Mouse (Mus musculus) lung, adult 2 months (tissue): ENCODE measurements around the gene Rdh9. TPM values are rescaled to one million over a fixed set of nuclear protein-coding genes. Genes with fewer than 3 reads are reported as not detected.
"Not testable (repeated sequence)": the region's sequence is repeated elsewhere in the genome, so short reads cannot be mapped to it uniquely, and the experiment has no call there.

Experiments
- DNase-seq: peaks from one replicate; pipeline ENCODE4 v3.0.0; 2022
- H3K4me1 ChIP-seq: fragments of 200-500 bp; 2 replicates; pipeline ENCODE4 v1.6.1; 2011; ENCODE audit warnings: low read length; ENCODE audit not compliant: control insufficient read depth, insufficient read depth
- H3K4me3 ChIP-seq: fragments of 200-500 bp; replicated peaks from 2 replicates; pipeline ENCODE3; 2011; ENCODE audit warnings: low read depth, mild to moderate bottlenecking, control low read depth, low read length; ENCODE audit errors: extremely low read depth
- CTCF ChIP-seq: fragments of 200-500 bp; IDR thresholded peaks from 2 replicates; pipeline ENCODE4 v1.5.1; 2011; ENCODE audit warnings: mild to moderate bottlenecking, low read length, control low read depth; ENCODE audit not compliant: insufficient read depth
- POLR2A ChIP-seq: fragments of 200-500 bp; IDR thresholded peaks from 2 replicates; pipeline ENCODE4 v1.6.1; 2011; ENCODE audit warnings: low read depth, mild to moderate bottlenecking, control low read depth, low read length, borderline replicate concordance; ENCODE audit errors: extremely low read depth
- WGBS: fragments of 180-500 bp; shearing (Covaris S2); methylation state at CpG from one replicate; pipeline ENCODE4 v1.1.7; 2018; 5-methylcytosine and 5-hydroxymethylcytosine counted together
- polyA plus RNA-seq: library from polyadenylated mRNA; depleted of rRNA; stranded (reverse); fragments of >200 nt; gene quantifications from 2 replicates; pipeline ENCODE4 v1.2.3, GENCODE M21; 2012

The Rdh9 gene
- polyA plus RNA-seq, 1 experiment = not detected

GRCm38 (mm10) chr10:127802236-127802635, 26.1 kb downstream of the Rdh9 start:
- TF ChIP-seq POLR2A = no peak
- TF ChIP-seq CTCF = no peak
- no peak overlapping the region for H3K4me3 ChIP-seq
- 60% methylated on average over 5 of the region's 5 CpGs for WGBS
- DNase-seq = no peak
- no peaks in the 10 kb centered on the region for H3K4me1 ChIP-seq

- DNase-seq = no peak
- Histone ChIP-seq H3K4me3 (no peak overlapping the region), H3K4me1 (no peaks in the 10 kb centered on the region)
- WGBS = 63% methylated on average over 7 of the region's 7 CpGs
- TF ChIP-seq CTCF (no peak), POLR2A (no peak)
Observed at GRCm38 (mm10) chr10:127804416-127804815, 28.2 kb downstream of the Rdh9 start.

GRCm38 (mm10) chr10:127815888-127816287, 39.7 kb downstream of the Rdh9 start:
- no peak for TF ChIP-seq POLR2A
- no peak for TF ChIP-seq CTCF
- no peak overlapping the region for H3K4me3 ChIP-seq
- H3K4me1 ChIP-seq = no peaks in the 10 kb centered on the region
- no peak for DNase-seq

- not testable (repeated sequence) for H3K4me1 ChIP-seq, H3K4me3 ChIP-seq, DNase-seq
- WGBS = 68% methylated on average over 4 of the region's 4 CpGs
Observed at GRCm38 (mm10) chr10:127817268-127817910, 41.2 kb downstream of the Rdh9 start.

GRCm38 (mm10) chr10:127821806-127822205, 45.6 kb downstream of the Rdh9 start:
- DNase-seq, H3K4me1 ChIP-seq, H3K4me3 ChIP-seq: not testable (repeated sequence)
- WGBS = 77% methylated on average over 2 of the region's 2 CpGs

GRCm38 (mm10) chr10:127825386-127825785, 49.2 kb downstream of the Rdh9 start:
- no peak overlapping the region for H3K4me3 ChIP-seq
- 66% methylated on average over 6 of the region's 6 CpGs for WGBS
- H3K4me1 ChIP-seq = no peaks in the 10 kb centered on the region; the same call in 1 of the 2 replicates
- TF ChIP-seq CTCF (peak; percentile 43), POLR2A (no peak)
- no peak for DNase-seq

GRCm38 (mm10) chr10:127829121-127829520, 52.9 kb downstream of the Rdh9 start:
- H3K4me3 ChIP-seq = no peak overlapping the region
- TF ChIP-seq CTCF (no peak), POLR2A (no peak)
- H3K4me1 ChIP-seq = no peaks in the 10 kb centered on the region; the same call in 1 of the 2 replicates
- no peak for DNase-seq
- 74% methylated on average over 3 of the region's 3 CpGs for WGBS

- WGBS = 90% methylated on average over 1 of the region's 1 CpGs
- not testable (repeated sequence) for H3K4me3 ChIP-seq
Observed at GRCm38 (mm10) chr10:127834186-127834585, 58.0 kb downstream of the Rdh9 start.

GRCm38 (mm10) chr10:127835292-127835691, 59.1 kb downstream of the Rdh9 start:
- no peak overlapping the region for H3K4me3 ChIP-seq
- DNase-seq = no peak
- 44% methylated on average over 5 of the region's 5 CpGs for WGBS

More at GRCm38 (mm10) chr10:127834186-127834585, 58.0 kb downstream of the Rdh9 start:
- H3K4me1 ChIP-seq, DNase-seq: not testable (repeated sequence)

GRCm38 (mm10) chr10:127837793-127838192, 61.6 kb downstream of the Rdh9 start:
- H3K4me3 ChIP-seq, DNase-seq, H3K4me1 ChIP-seq: not testable (repeated sequence)
- WGBS = 73% methylated on average over 5 of the region's 5 CpGs

More at GRCm38 (mm10) chr10:127835292-127835691, 59.1 kb downstream of the Rdh9 start:
- no peak for TF ChIP-seq POLR2A
- no peak for TF ChIP-seq CTCF
- no peaks in the 10 kb centered on the region for H3K4me1 ChIP-seq

- no peaks in the 10 kb centered on the region for H3K4me1 ChIP-seq
- TF ChIP-seq CTCF (no peak), POLR2A (no peak)
- H3K4me3 ChIP-seq = no peak overlapping the region
- WGBS = 81% methylated on average over 2 of the region's 2 CpGs
- DNase-seq = no peak
Observed at GRCm38 (mm10) chr10:127838539-127838938, 62.4 kb downstream of the Rdh9 start.
